Comparison of ENCODE assay signal across 9 mouse cellular contexts in the genomic region with DNA sequence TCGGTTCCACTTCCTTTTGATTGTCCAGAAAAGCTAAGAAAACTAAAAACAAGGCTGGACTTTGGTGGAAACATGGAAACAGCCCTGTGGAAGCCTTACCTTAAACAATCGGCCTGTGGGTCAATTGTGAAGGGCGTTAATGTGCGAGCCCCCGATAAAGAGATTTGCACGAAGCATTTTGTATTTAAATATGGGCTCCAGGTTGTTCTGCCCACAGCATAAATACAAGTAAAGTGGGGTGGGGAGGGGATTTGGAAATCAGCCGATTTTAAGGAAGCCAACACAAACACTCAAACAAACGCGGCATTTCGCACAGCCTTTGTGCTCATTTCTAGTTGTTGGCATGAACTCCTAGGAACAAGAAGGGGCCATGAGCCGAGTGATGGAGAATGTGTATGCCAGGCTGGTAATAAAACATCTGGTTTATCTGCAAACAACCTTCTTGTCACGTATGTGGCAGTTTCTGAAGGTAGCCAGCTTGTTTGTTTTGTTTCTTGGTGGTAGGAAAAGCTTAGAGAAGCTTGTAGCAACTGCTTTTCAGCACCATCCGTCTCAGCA.
A peak's percentile ranks its signal among the peaks of the same experiment; 100 is the strongest.
DNase-seq lines count a peak whose midpoint lies in the region; ATAC-seq and TF ChIP-seq lines count a peak whose summit lies in the region.
"Had no signal": no experiment of that assay in that cellular context is flagged by ENCODE, and none has a peak within 500 bp of the region (broad histone marks: within the 10 kb centered on the region; RNA-seq: fewer than 3 reads in every experiment).

No protein-coding gene starts in this region.

- H3K9me3 ChIP-seq in kidney, embryonic 16.5 days (ENCODE audit: low read length), result no peaks in the 10 kb centered on the region
- no peaks in the 10 kb centered on the region for H3K9me3 ChIP-seq in embryonic facial prominence, embryonic 15.5 days (replicated peaks)
- no peaks in the 10 kb centered on the region for H3K9me3 ChIP-seq in lung, embryonic 14.5 days (ENCODE audit: low read depth, low read length)
- H3K9me3 ChIP-seq: limb, embryonic 13.5 days had no signal

- ATAC-seq in kidney, embryonic 16.5 days (ENCODE audit: low FRiP score, low TSS enrichment), result no peak
- ATAC-seq in embryonic facial prominence, embryonic 15.5 days (ENCODE audit: insufficient number of reproducible peaks, low FRiP score, low TSS enrichment, low read depth), result no peak
- ATAC-seq in lung, embryonic 14.5 days (ENCODE audit: insufficient read depth), result peak; percentile 79; the same call in 1 of the 2 replicates
- ATAC-seq in megakaryocyte-erythroid progenitor cell, adult 5-6 weeks (replicated peaks; ENCODE audit: low FRiP score, low TSS enrichment, poor library complexity, severe bottlenecking), result no peak

- H3K4me2 ChIP-seq in kidney, embryonic 16.5 days (replicated peaks; ENCODE audit: low read depth, low read length), result peak overlapping the region; percentile 38
- peak overlapping the region; percentile 1; the same call in 1 of the 2 replicates for H3K4me2 ChIP-seq in embryonic facial prominence, embryonic 15.5 days (replicated peaks)
- peak overlapping the region; percentile 37 for H3K4me2 ChIP-seq in lung, embryonic 14.5 days
- H3K4me2 ChIP-seq: limb, embryonic 13.5 days had no signal

- 56% methylated on average over 13 of the region's 13 CpGs for WGBS in kidney, embryonic 16.5 days
- WGBS in embryonic facial prominence, embryonic 15.5 days, result 56% methylated on average over 13 of the region's 13 CpGs
- WGBS in lung, embryonic 14.5 days, result 36% methylated on average over 13 of the region's 13 CpGs

- no peaks in the 10 kb centered on the region for H3K27me3 ChIP-seq in kidney, embryonic 16.5 days (ENCODE audit: insufficient read depth, low read length)
- H3K27me3 ChIP-seq in embryonic facial prominence, embryonic 15.5 days, result no peaks in the 10 kb centered on the region
- no peaks in the 10 kb centered on the region for H3K27me3 ChIP-seq in lung, embryonic 14.5 days (ENCODE audit: insufficient read depth, low read length)
- H3K27me3 ChIP-seq: limb, embryonic 13.5 days; megakaryocyte, embryonic 14.5 days had no signal

- no peaks in the 10 kb centered on the region for H3K4me1 ChIP-seq in kidney, embryonic 16.5 days (ENCODE audit: insufficient read depth, low read length)
- peaks cover 11% of the 10 kb centered on the region for H3K4me1 ChIP-seq in embryonic facial prominence, embryonic 15.5 days
- no peaks in the 10 kb centered on the region for H3K4me1 ChIP-seq in lung, embryonic 14.5 days (ENCODE audit: insufficient read depth)
- H3K4me1 ChIP-seq: limb, embryonic 13.5 days; megakaryocyte, embryonic 14.5 days had no signal

- no peak overlapping the region for H3K27ac ChIP-seq in kidney, embryonic 16.5 days (ENCODE audit: low read length)
- peak overlapping the region; percentile 28; the same call in 1 of the 2 replicates for H3K27ac ChIP-seq in embryonic facial prominence, embryonic 15.5 days (replicated peaks)
- no peak overlapping the region for H3K27ac ChIP-seq in lung, embryonic 14.5 days (ENCODE audit: low read depth)
- H3K27ac ChIP-seq: limb, embryonic 13.5 days had no signal

- H3K36me3 ChIP-seq in kidney, embryonic 16.5 days (ENCODE audit: insufficient read depth, low read length), result no peaks in the 10 kb centered on the region
- no peaks in the 10 kb centered on the region for H3K36me3 ChIP-seq in embryonic facial prominence, embryonic 15.5 days
- no peaks in the 10 kb centered on the region for H3K36me3 ChIP-seq in lung, embryonic 14.5 days (ENCODE audit: insufficient read depth)
- H3K36me3 ChIP-seq: limb, embryonic 13.5 days had no signal

- H3K4me3 ChIP-seq in kidney, embryonic 16.5 days (ENCODE audit: low read length), result peak overlapping the region; percentile 15
- H3K4me3 ChIP-seq in embryonic facial prominence, embryonic 15.5 days (replicated peaks), result peak overlapping the region; percentile 15; the same call in 1 of the 2 replicates
- no peak overlapping the region for H3K4me3 ChIP-seq in lung, embryonic 14.5 days (ENCODE audit: low read depth, low read length)
- H3K4me3 ChIP-seq: limb, embryonic 13.5 days; megakaryocyte, embryonic 14.5 days had no signal

- TF ChIP-seq CTCF in lung, embryonic 14.5 days (IDR thresholded peaks at IDR 0.05; ENCODE audit: low read depth), result no peak

- no peak overlapping the region for H3K9ac ChIP-seq in kidney, embryonic 16.5 days (replicated peaks; ENCODE audit: low read length)
- no peak overlapping the region for H3K9ac ChIP-seq in embryonic facial prominence, embryonic 15.5 days
- H3K9ac ChIP-seq in lung, embryonic 14.5 days, result no peak overlapping the region
- H3K9ac ChIP-seq: limb, embryonic 13.5 days had no signal

- DNase-seq in kidney, postnatal 14 days, result no peak
- peak; percentile 13 for DNase-seq in heart, adult 8-10 months (ENCODE audit: low spot score)
- DNase-seq in lung, embryonic 14.5 days, result peak; percentile 71
- no peak for DNase-seq in spleen, postnatal 10 days (ENCODE audit: low spot score in 2 of 2)

Comparison
In these comparisons a context has a peak if more than half of its experiments do, and no peak if none do; other contexts are left out.
1. DNase-seq: peak in heart, adult 8-10 months (single experiment) and lung, embryonic 14.5 days (single experiment); none in kidney, postnatal 14 days (single experiment) and spleen, postnatal 10 days (0 of 2).
2. Peak in every context shown above with its lines, with median percentiles within 50 percentile points of each other: H3K4me2 ChIP-seq.